Mouse (Mus musculus) lung, embryonic 16.5 days (tissue): ENCODE results near the gene Sphk2. TPM values are rescaled to one million over a fixed set of nuclear protein-coding genes. Genes with fewer than 3 reads are reported as not detected.

ENCODE experiments used
- ATAC-seq: fragments of 200-750 bp; cut with Nextera tagmentation; 2 replicates; pipeline ENCODE4 v1.8.0; 2017; ENCODE audit warnings: low read depth, mild to moderate bottlenecking, moderate library complexity
- H3K27ac ChIP-seq: fragments of 300-500 bp; sonication (generic); 2 replicates; pipeline ENCODE4 v1.5.1; 2014; ENCODE audit warnings: mild to moderate bottlenecking, control low read depth, low read length
- H3K27me3 ChIP-seq: fragments of 300-500 bp; sonication (generic); 2 replicates; pipeline ENCODE4 v1.6.1; 2014; ENCODE audit warnings: low read depth, low read length, mixed read lengths; ENCODE audit not compliant: control insufficient read depth, insufficient read depth
- H3K36me3 ChIP-seq: fragments of 300-500 bp; sonication (generic); 2 replicates; pipeline ENCODE4 v1.6.1; 2014; ENCODE audit warnings: low read length; ENCODE audit not compliant: control insufficient read depth, insufficient read depth
- H3K4me1 ChIP-seq: fragments of 300-500 bp; sonication (generic); replicated peaks from 2 replicates; pipeline ENCODE4 v1.6.1; 2014; ENCODE audit warnings: low read length, mixed read lengths; ENCODE audit not compliant: control insufficient read depth, insufficient read depth
- H3K4me2 ChIP-seq: fragments of 300-500 bp; sonication (generic); 2 replicates; pipeline ENCODE4 v1.6.1; 2014; ENCODE audit warnings: low read depth, low read length, control low read depth
- H3K4me3 ChIP-seq: fragments of 300-500 bp; sonication (generic); 2 replicates; pipeline ENCODE4 v1.5.1; 2014; ENCODE audit warnings: mild to moderate bottlenecking, low read length, control low read depth
- H3K9ac ChIP-seq: fragments of 300-500 bp; sonication (generic); 2 replicates; pipeline ENCODE4 v1.6.1; 2014; ENCODE audit warnings: low read length, control low read depth
- H3K9me3 ChIP-seq: fragments of 300-500 bp; sonication (generic); 2 replicates; pipeline ENCODE4 v1.6.1; 2016; ENCODE audit warnings: low read length; ENCODE audit not compliant: control insufficient read depth
- WGBS: fragments of 180-500 bp; shearing (Covaris S2); extraction: QIAGEN DNeasy Blood & Tissue Kit; methylation state at CpG from one replicate; pipeline ENCODE4 v1.1.7; 2014; 5-methylcytosine and 5-hydroxymethylcytosine counted together
- polyA plus RNA-seq: library from polyadenylated mRNA; unstranded; fragments of >200 nt; fragmentation: Nextera tagmentation; extraction: Ambion mirVana; gene quantifications from 2 replicates; pipeline ENCODE4 v1.2.1, GENCODE M21; 2015

Gene Sphk2
- polyA plus RNA-seq, 1 experiment from 2014 or later: 28.9 TPM

DNA sequence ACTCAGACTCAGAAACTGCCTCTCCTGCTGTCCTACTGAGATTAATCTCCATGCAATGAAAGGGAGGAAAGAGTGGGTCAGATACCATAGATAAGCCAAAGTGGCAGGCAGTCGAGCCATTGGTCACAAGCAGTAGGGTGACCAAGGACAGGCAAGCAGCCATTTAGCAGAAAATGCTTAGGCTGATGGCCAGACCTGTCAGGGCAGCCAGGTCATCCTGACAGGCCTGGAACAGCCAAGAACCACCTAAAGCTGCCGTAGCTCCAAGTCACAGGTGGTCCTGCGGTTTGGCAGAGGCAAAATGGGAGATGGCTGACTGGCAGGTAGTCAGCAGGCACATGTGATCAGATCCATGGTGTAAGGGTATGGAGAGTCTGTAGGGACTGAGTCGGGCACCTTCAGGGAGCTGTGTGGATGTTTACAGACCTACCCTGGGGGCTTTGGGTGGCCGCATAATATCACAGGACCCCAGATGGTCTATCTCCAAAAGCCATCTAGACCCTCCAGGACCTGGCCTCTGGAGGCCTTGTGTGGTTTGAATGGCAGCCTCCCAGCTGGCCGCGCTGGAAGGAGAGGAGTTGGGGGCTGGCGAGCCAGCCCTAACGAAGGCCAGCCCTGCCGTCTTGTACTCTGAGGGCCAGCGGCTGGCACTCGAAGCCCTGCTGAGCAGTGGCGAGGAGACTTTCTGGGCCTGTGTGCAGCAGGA, 4.0 kb upstream of the Sphk2 start:
- Histone ChIP-seq H3K27ac (no peak overlapping the region), H3K4me2 (no peak overlapping the region), H3K9me3 (no peaks in the 10 kb centered on the region), H3K9ac (0 out of 2 replicates have a peak overlapping the region, but pooled peaks have one; percentile 14), H3K4me3 (no peak overlapping the region), H3K4me1 (peaks cover 12% of the 10 kb centered on the region), H3K27me3 (no peaks in the 10 kb centered on the region), H3K36me3 (peaks cover 40% of the 10 kb centered on the region)
- ATAC-seq: no peak
- 60% methylated on average over 13 of the region's 13 CpGs for WGBS

DNA sequence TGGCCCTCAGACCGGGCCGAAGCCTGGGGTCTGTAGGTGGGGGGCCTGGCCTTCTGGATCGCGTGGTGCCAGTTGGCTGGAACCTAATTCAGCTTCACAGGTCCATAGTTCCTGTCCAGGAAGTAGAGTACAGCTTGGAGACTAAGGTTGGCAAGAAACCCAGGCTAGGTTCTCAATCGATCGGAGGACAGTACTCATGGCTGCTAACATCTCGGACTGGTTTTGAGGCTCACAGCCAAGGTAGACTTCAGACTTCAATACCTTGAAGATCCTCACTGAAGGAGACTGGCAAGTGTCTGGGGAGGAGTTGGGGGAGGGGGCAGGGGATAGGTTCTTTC, 3.4 kb upstream of the Sphk2 start:
- peaks cover 37% of the 10 kb centered on the region for H3K36me3 ChIP-seq
- peak overlapping the region; percentile 2; the same call in 1 of the 2 replicates for H3K27ac ChIP-seq

DNA sequence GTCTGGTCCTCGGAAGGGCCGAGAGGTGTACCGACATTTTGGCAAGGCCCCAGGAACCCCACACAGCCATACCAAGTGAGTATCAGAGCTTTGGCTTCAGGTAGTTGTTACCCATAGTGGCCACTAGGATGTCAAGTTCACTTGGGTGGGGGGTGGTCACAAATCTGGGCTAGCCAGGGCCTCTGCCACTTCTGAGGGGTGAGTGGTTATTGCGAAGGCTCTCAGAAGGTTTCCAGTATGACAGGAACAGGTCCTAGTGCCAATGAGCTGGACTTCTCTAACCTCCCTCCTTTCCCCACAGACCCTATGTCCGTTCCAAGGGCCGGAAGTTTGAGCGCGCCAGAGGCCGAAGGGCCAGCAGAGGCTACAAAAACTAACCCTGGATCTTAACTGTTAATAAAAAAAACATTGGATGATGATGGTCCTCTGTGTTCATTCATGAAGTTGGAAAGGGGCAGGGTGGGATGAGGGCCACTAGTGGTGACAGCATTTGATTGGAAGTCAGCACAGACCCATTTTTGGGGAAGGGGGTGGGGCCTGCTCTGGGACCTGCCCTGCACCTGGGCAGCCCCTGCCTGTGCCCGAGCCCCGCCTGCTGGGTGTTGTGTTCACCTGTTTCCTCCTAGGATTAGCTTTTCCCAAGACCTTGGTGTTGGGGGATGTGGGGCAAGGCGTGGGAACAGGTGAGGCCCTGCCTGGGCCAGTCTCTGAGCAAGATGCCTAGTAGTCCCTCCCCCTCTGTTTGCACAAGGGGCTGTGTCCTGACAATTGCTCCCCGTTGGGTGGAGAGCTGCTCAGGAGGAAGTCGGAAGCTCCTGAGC, 2.8 kb upstream of the Sphk2 start, which contains the start of gene Fam83e:
TSS of gene Fam83e (plus strand) at position 800 of the 821 bp plus-strand sequence.
- Histone ChIP-seq H3K4me1 (peaks cover 22% of the 10 kb centered on the region), H3K9me3 (no peaks in the 10 kb centered on the region), H3K36me3 (peaks cover 35% of the 10 kb centered on the region), H3K27ac (peak within 1 kb of the TSS; percentile 2; the same call in 1 of the 2 replicates), H3K4me2 (no peak within 1 kb of the TSS), H3K9ac (no peak within 1 kb of the TSS), H3K4me3 (no peak within 1 kb of the TSS), H3K27me3 (no peaks in the 10 kb centered on the region)
- no peak for ATAC-seq
- WGBS: 68% methylated on average over 14 of the region's 14 CpGs

More for the DNA sequence above, 3.4 kb upstream of the Sphk2 start:
- no peaks in the 10 kb centered on the region for H3K27me3 ChIP-seq
- H3K9ac ChIP-seq: no peak overlapping the region
- no peak overlapping the region for H3K4me2 ChIP-seq
- no peak for ATAC-seq
- H3K9me3 ChIP-seq: no peaks in the 10 kb centered on the region
- no peak overlapping the region for H3K4me3 ChIP-seq
- peaks cover 16% of the 10 kb centered on the region for H3K4me1 ChIP-seq
- 73% methylated on average over 7 of the region's 7 CpGs for WGBS

DNA sequence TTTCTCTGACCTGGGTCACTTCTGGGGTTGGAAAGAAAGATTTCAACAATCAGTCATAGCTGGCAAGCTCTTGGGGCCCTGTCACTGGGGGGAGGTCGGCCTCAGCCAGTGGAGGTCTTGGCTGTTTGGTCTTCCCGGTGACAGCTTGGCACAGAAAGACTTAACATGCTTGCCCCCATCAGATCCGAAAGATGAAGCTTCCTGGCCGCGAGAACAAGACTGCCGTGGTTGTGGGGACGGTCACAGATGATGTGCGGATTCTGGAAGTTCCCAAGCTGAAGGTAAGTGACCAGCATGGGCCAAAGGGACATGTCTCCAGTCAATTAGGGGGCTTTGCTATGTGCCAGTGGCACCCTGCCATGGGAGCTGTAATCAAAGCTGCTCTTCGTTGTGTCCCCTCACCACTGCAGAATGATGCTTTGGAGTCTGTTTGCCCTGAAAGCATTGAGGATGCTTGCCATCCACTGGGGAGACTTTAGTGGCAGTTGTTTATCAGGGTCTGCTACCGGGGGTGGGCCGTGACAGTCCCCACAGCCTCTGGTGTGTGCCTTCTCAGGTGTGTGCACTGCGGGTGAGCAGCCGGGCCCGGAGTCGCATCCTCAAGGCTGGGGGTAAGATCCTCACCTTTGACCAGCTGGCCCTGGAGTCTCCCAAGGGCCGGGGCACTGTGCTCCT, 2.1 kb upstream of the Sphk2 start:
- peak overlapping the region; percentile 86; the same call in 1 of the 2 replicates for H3K4me2 ChIP-seq
- 79% methylated on average over 15 of the region's 16 CpGs for WGBS

DNA sequence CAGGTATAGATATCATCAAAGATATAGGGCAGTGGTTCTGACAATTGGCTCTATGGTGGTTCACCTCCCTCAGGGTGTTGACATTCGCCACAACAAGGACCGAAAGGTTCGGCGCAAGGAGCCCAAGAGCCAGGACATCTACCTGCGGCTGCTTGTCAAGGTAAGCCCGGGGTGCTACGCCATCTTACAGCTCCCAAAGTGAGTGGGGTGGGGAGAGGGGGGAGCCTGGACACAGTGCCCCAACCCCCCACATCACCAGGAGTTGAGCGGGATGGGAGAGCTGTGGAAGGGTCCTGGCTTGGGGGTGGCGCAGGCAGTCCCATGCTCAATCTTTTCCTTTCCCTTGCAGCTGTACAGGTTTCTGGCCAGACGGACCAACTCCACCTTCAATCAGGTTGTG, 1.4 kb upstream of the Sphk2 start:
- H3K27ac ChIP-seq: no peak overlapping the region
- H3K27me3 ChIP-seq: no peaks in the 10 kb centered on the region
- peaks cover 29% of the 10 kb centered on the region for H3K4me1 ChIP-seq
- no peaks in the 10 kb centered on the region for H3K9me3 ChIP-seq
- peak overlapping the region; percentile 93 for H3K9ac ChIP-seq
- 67% methylated on average over 10 of the region's 10 CpGs for WGBS
- peak overlapping the region; percentile 86 for H3K4me2 ChIP-seq
- ATAC-seq: no peak
- peaks cover 24% of the 10 kb centered on the region for H3K36me3 ChIP-seq
- peak overlapping the region; percentile 73 for H3K4me3 ChIP-seq

More for the DNA sequence above, 2.1 kb upstream of the Sphk2 start:
- Histone ChIP-seq H3K4me1 (peaks cover 24% of the 10 kb centered on the region), H3K27ac (no peak overlapping the region), H3K9ac (peak overlapping the region; percentile 93; the same call in 1 of the 2 replicates), H3K27me3 (no peaks in the 10 kb centered on the region), H3K4me3 (peak overlapping the region; percentile 73; the same call in 1 of the 2 replicates), H3K36me3 (peaks cover 28% of the 10 kb centered on the region), H3K9me3 (no peaks in the 10 kb centered on the region)
- ATAC-seq: no peak

DNA sequence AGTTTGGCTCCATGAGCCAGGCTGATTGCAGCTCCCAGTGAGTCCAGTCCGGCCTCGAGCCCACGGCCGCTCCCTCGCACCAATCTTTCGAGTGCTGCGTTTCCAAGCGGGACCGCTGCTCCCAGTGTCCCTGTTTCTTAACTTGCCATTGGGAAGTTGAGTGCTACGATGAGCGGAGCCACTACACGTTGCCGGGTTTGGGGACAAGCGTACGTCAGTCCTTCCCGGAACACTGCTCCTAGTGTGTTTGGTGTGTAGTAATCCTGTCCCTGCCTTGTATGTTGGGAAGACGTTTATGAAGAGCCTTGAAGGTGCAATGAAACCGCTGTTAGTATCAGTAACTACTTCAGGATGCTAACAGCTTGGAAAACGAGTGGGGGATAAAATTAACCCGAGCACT, 529 bp upstream of the Sphk2 start:
- H3K36me3 ChIP-seq: peaks cover 23% of the 10 kb centered on the region
- H3K27ac ChIP-seq: peak overlapping the region; percentile 81
- peak overlapping the region; percentile 86 for H3K4me2 ChIP-seq
- H3K4me3 ChIP-seq: peak overlapping the region; percentile 73
- H3K27me3 ChIP-seq: no peaks in the 10 kb centered on the region
- peaks cover 32% of the 10 kb centered on the region for H3K4me1 ChIP-seq
- no peaks in the 10 kb centered on the region for H3K9me3 ChIP-seq
- ATAC-seq: no peak; the same call in 1 of the 2 replicates
- peak overlapping the region; percentile 93 for H3K9ac ChIP-seq
- WGBS: under 1% methylated on average over 20 of the region's 20 CpGs

DNA sequence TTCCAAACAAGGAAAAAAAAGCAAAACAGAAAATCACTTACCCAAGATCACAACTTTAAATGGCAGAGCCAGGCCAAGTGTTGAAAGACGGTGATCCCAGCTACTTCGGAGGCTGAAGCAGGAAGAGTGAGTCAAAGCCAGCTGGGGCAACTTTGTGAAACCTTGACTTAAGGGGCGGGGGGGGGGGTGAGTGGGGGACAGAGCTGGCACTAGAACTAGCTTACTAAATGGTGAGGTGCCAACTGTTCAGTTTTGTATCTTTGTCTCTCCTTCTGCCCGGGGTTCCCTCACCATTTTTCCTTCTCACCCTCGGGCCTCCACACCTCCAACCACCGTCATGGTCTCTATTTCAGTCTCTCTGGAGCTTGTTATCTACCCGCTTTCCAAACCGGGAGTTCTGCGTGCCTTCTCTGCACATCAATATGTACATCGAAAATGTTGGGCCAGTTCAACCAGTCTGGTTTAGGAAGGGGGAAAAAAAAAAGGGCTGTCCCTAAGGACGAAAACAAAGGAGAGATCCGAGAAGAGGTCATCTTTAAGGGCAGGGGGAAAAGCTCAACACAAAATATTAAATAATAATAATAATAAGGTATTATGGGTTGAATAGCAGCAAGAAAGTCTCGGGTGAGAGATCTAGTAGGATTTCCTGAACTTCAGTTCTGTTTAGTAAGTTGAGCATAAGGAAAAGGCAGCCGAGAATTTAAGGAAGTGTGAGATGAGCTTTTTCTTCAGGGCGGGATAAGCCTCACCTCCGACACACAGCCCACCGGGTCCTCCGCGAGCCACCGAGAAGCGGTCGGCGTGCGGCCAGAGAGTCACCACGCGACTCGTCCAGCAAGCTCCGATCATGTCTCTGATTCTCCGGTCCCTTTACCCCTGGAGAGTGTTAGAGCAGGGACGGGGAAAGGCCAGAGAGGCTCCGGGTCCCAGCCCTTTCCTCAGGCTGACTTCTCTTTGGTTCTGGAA, 567 bp downstream of the Sphk2 start:
- peaks cover 33% of the 10 kb centered on the region for H3K36me3 ChIP-seq
- H3K4me2 ChIP-seq: peak overlapping the region; percentile 88
- no peaks in the 10 kb centered on the region for H3K9me3 ChIP-seq
- no peaks in the 10 kb centered on the region for H3K27me3 ChIP-seq
- H3K4me1 ChIP-seq: peaks cover 35% of the 10 kb centered on the region
- ATAC-seq: peak; percentile 15; the same call in 1 of the 2 replicates
- peak overlapping the region; percentile 89 for H3K9ac ChIP-seq
- peak overlapping the region; percentile 73 for H3K4me3 ChIP-seq
- WGBS: 8% methylated on average over 31 of the region's 31 CpGs
- H3K27ac ChIP-seq: peak overlapping the region; percentile 86

DNA sequence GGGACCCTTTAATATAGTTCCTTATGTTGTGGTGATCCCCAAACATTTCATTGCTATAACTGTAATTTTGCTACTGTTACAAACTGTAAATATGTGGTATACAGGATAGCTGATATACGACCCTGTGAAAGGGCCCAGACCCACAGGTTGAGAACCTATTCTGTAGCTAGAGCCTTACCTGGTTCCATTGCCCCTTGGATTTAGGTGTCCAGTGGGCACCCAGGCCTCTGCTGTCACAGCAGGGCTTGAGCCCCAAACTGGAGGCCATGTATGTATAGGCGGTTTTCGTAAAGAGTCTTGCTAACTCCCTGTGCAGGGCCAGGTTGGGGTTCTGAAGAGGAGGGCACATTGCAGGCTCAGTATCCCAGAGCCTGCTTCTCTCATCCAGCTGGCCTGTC, 1.3 kb downstream of the Sphk2 start:
- H3K4me2 ChIP-seq: peak overlapping the region; percentile 88
- peak overlapping the region; percentile 73 for H3K4me3 ChIP-seq
- H3K36me3 ChIP-seq: peaks cover 38% of the 10 kb centered on the region
- H3K9ac ChIP-seq: no peak overlapping the region
- no peaks in the 10 kb centered on the region for H3K9me3 ChIP-seq
- H3K27ac ChIP-seq: no peak overlapping the region
- WGBS: 80% methylated on average over 3 of the region's 3 CpGs
- no peak for ATAC-seq
- no peaks in the 10 kb centered on the region for H3K27me3 ChIP-seq
- peaks cover 35% of the 10 kb centered on the region for H3K4me1 ChIP-seq
